Mouse (Mus musculus): ENCODE measurements around the gene Olfr1016. TPM values are rescaled to one million over a fixed set of nuclear protein-coding genes. Genes with fewer than 3 reads are reported as not detected.

Olfr1016 gene
- polyA plus RNA-seq (2014; fragmentation: Nextera tagmentation; extraction: Ambion mirVana), result not detected in 2 replicates

DNA sequence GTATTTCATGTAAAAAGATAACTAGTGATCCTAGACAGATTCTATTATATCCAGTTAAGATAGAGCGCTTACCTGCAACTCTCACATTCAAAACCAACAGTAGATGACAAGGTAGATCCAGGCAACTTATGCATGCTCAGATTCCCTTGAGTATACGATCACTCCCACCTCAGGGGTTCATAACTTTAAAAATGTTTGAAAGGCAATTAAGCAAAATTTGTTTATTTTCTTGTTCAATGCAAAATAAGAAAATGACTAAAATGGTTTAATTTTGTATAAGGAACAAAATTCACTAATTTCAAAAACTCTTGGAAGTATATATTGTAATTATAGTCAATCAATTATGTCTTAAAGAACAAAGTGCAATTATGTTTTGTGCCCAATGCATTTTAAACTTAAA is at the start of gene Olfr1016:
Olfr1016 (minus strand) TSS at position 101 of the 400 bp plus-strand sequence.
- 76% methylated on average over 2 of the region's 2 CpGs for WGBS (ENCODE audit: insufficient replicate concordance)
- Histone ChIP-seq H3K4me1 (ENCODE audit: control insufficient read depth, insufficient read depth, low read length) (no peaks in the 10 kb centered on the region), H3K9me3 (replicated peaks; ENCODE audit: control insufficient read depth, low read length) (no peaks in the 10 kb centered on the region), H3K27me3 (ENCODE audit: control insufficient read depth, insufficient read depth, low read length) (no peaks in the 10 kb centered on the region), H3K36me3 (ENCODE audit: control insufficient read depth, insufficient read depth, low read length) (no peaks in the 10 kb centered on the region), H3K4me2 (no peak within 1 kb of the TSS), H3K27ac (ENCODE audit: low read depth, low read length) (no peak within 1 kb of the TSS), H3K9ac (ENCODE audit: low read depth, low read length) (no peak within 1 kb of the TSS), H3K4me3 (ENCODE audit: low read depth, low read length) (no peak within 1 kb of the TSS)
- no peak for ATAC-seq (replicated peaks; ENCODE audit: insufficient number of reproducible peaks, low FRiP score, low TSS enrichment)

DNA sequence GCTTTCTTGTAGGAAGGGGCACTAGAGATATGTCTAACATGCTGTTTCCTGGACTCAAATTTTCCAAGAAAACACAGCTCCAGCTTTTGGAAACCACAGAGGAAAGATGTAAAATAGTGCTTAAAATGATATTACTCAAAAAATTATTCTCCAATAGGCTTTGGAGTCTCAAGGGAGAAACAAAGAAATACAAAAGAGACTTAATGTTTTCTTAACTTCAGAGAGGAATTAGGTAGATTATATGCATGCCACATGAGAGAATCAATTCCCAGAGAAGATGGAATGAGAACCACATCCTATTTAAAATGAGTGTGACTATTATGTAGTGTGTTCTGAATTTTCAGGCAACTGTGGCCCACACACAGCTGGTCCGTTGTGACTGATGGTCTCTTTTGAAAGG is 44.4 kb upstream of the Olfr1016 start, which contains the start of gene Olfr1020:
Olfr1020 (plus strand) TSS at position 301 of the 400 bp plus-strand sequence.
- 68% methylated on average over 1 of the region's 1 CpGs for WGBS (ENCODE audit: insufficient replicate concordance)
- no peak within 1 kb of the TSS for H3K4me3 ChIP-seq (ENCODE audit: low read depth, low read length)
- no peak within 1 kb of the TSS for H3K4me2 ChIP-seq
- H3K9me3 ChIP-seq (replicated peaks; ENCODE audit: control insufficient read depth, low read length), result no peaks in the 10 kb centered on the region
- no peak for ATAC-seq (replicated peaks; ENCODE audit: insufficient number of reproducible peaks, low FRiP score, low TSS enrichment)
- no peak within 1 kb of the TSS for H3K9ac ChIP-seq (ENCODE audit: low read depth, low read length)
- H3K4me1 ChIP-seq (ENCODE audit: control insufficient read depth, insufficient read depth, low read length), result no peaks in the 10 kb centered on the region
- no peaks in the 10 kb centered on the region for H3K36me3 ChIP-seq (ENCODE audit: control insufficient read depth, insufficient read depth, low read length)
- no peaks in the 10 kb centered on the region for H3K27me3 ChIP-seq (ENCODE audit: control insufficient read depth, insufficient read depth, low read length)
- no peak within 1 kb of the TSS for H3K27ac ChIP-seq (ENCODE audit: low read depth, low read length)

DNA sequence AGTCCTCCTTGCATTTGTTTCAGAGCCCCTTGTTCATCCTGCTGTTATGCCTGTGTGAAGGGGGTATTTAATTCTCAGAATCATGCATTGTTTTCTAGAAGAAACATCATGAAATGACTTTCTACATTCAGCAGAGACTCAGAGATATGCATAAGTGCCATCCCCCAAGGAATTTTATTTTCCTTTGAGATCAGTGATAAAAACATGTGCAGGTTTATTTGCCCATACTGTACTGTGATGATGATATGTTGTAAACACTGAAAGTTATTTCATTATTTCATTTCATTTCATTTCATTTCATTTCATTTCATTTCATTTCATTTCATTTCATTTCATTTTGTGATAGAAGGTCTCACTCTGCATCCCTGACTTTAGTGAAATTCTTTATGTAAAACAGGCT is 43.0 kb upstream of the Olfr1016 start, which contains the start of gene Olfr1019:
Olfr1019 (minus strand) TSS at position 101 of the 400 bp plus-strand sequence.
- Histone ChIP-seq H3K9me3 (replicated peaks; ENCODE audit: control insufficient read depth, low read length) (no peaks in the 10 kb centered on the region), H3K4me2 (no peak within 1 kb of the TSS), H3K27ac (ENCODE audit: low read depth, low read length) (no peak within 1 kb of the TSS), H3K4me1 (ENCODE audit: control insufficient read depth, insufficient read depth, low read length) (no peaks in the 10 kb centered on the region), H3K27me3 (ENCODE audit: control insufficient read depth, insufficient read depth, low read length) (no peaks in the 10 kb centered on the region), H3K9ac (ENCODE audit: low read depth, low read length) (no peak within 1 kb of the TSS), H3K4me3 (ENCODE audit: low read depth, low read length) (no peak within 1 kb of the TSS), H3K36me3 (ENCODE audit: control insufficient read depth, insufficient read depth, low read length) (no peaks in the 10 kb centered on the region)
- ATAC-seq (replicated peaks; ENCODE audit: insufficient number of reproducible peaks, low FRiP score, low TSS enrichment), result no peak

DNA sequence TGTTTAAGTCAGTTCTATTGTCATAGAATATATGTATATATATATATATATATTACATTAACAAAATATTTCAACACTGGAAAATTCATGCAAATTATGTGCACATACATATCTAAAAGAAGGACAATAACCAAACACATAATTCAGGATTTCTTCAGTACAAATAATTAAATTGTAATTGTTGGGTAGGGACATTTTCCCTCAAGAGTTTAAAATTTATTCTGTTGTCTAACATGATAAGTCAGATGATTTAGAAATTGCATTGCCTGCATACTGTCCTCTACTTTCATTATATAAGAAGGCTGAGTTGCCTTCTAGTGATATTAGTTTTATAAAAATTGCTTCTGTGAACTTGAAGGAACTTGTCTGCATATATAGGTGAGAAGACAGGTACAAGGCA is 15.8 kb upstream of the Olfr1016 start, which contains the start of gene Olfr1018:
Olfr1018 (plus strand) TSS at position 301 of the 400 bp plus-strand sequence.
- Histone ChIP-seq H3K4me1 (ENCODE audit: control insufficient read depth, insufficient read depth, low read length) (no peaks in the 10 kb centered on the region), H3K4me2 (no peak within 1 kb of the TSS), H3K27ac (ENCODE audit: low read depth, low read length) (no peak within 1 kb of the TSS), H3K36me3 (ENCODE audit: control insufficient read depth, insufficient read depth, low read length) (no peaks in the 10 kb centered on the region), H3K4me3 (ENCODE audit: low read depth, low read length) (no peak within 1 kb of the TSS), H3K27me3 (ENCODE audit: control insufficient read depth, insufficient read depth, low read length) (no peaks in the 10 kb centered on the region), H3K9ac (ENCODE audit: low read depth, low read length) (no peak within 1 kb of the TSS), H3K9me3 (replicated peaks; ENCODE audit: control insufficient read depth, low read length) (no peaks in the 10 kb centered on the region)
- no peak for ATAC-seq (replicated peaks; ENCODE audit: insufficient number of reproducible peaks, low FRiP score, low TSS enrichment)

DNA sequence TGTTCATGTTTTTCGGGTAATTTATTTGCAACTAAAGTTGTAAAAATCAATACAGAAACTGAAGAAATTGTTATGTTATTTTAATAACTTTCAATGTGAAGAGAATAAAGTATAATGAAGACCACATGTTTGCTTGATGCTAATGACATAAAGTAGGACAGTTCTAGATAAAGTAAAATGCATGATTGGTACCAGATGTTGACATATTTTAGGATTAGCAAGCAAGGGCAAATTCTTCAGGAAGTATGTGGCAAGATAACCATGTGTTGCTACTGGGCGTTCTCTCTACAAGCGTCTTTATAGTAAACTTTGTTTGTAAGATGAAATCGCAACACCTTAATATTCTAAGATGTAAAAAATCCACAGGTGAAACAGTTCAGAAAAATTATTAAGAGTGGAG is 2.2 kb upstream of the Olfr1016 start:
- no peaks in the 10 kb centered on the region for H3K9me3 ChIP-seq (replicated peaks; ENCODE audit: control insufficient read depth, low read length)
- H3K27ac ChIP-seq (ENCODE audit: low read depth, low read length), result no peak overlapping the region
- 68% methylated on average over 4 of the region's 4 CpGs for WGBS (ENCODE audit: insufficient replicate concordance)
- H3K27me3 ChIP-seq (ENCODE audit: control insufficient read depth, insufficient read depth, low read length), result no peaks in the 10 kb centered on the region
- ATAC-seq (replicated peaks; ENCODE audit: insufficient number of reproducible peaks, low FRiP score, low TSS enrichment), result no peak
- no peak overlapping the region for H3K9ac ChIP-seq (ENCODE audit: low read depth, low read length)
- no peak overlapping the region for H3K4me3 ChIP-seq (ENCODE audit: low read depth, low read length)
- no peaks in the 10 kb centered on the region for H3K36me3 ChIP-seq (ENCODE audit: control insufficient read depth, insufficient read depth, low read length)
- no peaks in the 10 kb centered on the region for H3K4me1 ChIP-seq (ENCODE audit: control insufficient read depth, insufficient read depth, low read length)
- H3K4me2 ChIP-seq, result no peak overlapping the region

DNA sequence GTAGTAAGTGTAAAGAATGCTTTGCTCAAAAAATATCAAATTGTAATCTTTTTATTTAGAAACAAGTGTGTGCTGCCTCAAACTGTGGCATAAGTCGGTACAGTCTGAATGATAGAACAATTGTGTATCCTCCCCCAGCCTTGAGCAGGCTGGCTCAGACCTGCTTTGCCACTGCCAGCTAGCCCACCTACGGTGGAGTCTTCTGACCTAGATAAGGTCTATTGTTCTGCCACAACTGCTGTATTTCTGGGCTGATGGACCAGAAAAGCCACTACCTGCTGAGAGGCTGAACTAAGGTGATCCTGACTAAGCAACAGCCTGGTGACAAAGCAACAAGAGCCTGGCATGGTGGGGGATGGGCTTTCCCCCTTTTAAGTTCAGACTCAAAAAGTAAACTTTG is 10.0 kb downstream of the Olfr1016 start:
- Histone ChIP-seq H3K4me1 (ENCODE audit: control insufficient read depth, insufficient read depth, low read length) (no peaks in the 10 kb centered on the region), H3K27me3 (ENCODE audit: control insufficient read depth, insufficient read depth, low read length) (no peaks in the 10 kb centered on the region), H3K9ac (ENCODE audit: low read depth, low read length) (no peak overlapping the region), H3K4me2 (no peak overlapping the region), H3K36me3 (ENCODE audit: control insufficient read depth, insufficient read depth, low read length) (no peaks in the 10 kb centered on the region), H3K27ac (ENCODE audit: low read depth, low read length) (no peak overlapping the region), H3K4me3 (ENCODE audit: low read depth, low read length) (no peak overlapping the region), H3K9me3 (replicated peaks; ENCODE audit: control insufficient read depth, low read length) (no peaks in the 10 kb centered on the region)
- no peak for ATAC-seq (replicated peaks; ENCODE audit: insufficient number of reproducible peaks, low FRiP score, low TSS enrichment)
- 57% methylated on average over 2 of the region's 2 CpGs for WGBS (ENCODE audit: insufficient replicate concordance)

DNA sequence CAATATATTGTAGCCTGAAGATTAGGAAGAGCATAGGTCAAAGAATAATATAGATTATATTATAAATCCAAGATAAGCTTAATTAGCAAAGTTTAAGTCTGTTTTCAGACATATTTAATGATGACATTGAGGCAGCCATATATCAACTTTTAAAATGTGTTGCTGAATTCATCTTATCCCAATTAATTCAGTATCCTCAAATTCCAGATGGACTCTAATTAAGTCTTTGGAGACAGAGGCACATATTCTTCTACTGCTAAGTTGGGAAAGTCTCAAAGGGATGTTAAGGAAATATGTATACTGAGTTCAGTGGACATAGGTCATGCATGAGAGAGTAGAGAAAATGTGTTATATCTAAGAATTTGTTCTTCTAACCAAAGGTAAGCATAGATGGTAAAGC is 20.6 kb downstream of the Olfr1016 start, which contains the start of gene Olfr1015:
Olfr1015 (plus strand) TSS at position 301 of the 400 bp plus-strand sequence.
- ATAC-seq (replicated peaks; ENCODE audit: insufficient number of reproducible peaks, low FRiP score, low TSS enrichment), result no peak
- H3K9me3 ChIP-seq (replicated peaks; ENCODE audit: control insufficient read depth, low read length), result no peaks in the 10 kb centered on the region

DNA sequence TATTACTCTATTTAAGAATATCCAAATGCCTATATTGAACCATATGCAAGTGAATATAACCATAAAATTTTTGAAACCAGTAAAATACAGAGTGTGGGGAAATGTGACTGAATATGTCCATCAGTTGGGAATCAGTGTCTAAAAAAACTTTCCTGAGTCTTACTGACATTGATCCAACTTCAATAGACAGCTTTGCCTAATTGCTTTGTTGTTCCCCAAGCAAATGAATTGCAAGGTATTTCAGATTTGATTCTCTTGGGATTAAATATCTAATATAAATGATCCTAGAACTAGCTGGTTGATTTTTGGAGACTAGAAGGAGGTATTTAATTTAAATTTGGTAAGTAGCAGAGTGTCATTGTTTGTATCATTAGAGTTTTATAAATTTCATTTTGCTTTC is 29.9 kb downstream of the Olfr1016 start, which contains the start of gene Olfr1014:
Olfr1014 (plus strand) TSS at position 301 of the 400 bp plus-strand sequence.
- H3K9ac ChIP-seq (ENCODE audit: low read depth, low read length), result no peak within 1 kb of the TSS
- no peaks in the 10 kb centered on the region for H3K4me1 ChIP-seq (ENCODE audit: control insufficient read depth, insufficient read depth, low read length)
- no peak within 1 kb of the TSS for H3K4me2 ChIP-seq
- no peak for ATAC-seq (replicated peaks; ENCODE audit: insufficient number of reproducible peaks, low FRiP score, low TSS enrichment)
- no peaks in the 10 kb centered on the region for H3K27me3 ChIP-seq (ENCODE audit: control insufficient read depth, insufficient read depth, low read length)
- no peaks in the 10 kb centered on the region for H3K36me3 ChIP-seq (ENCODE audit: control insufficient read depth, insufficient read depth, low read length)
- no peaks in the 10 kb centered on the region for H3K9me3 ChIP-seq (replicated peaks; ENCODE audit: control insufficient read depth, low read length)
- no peak within 1 kb of the TSS for H3K27ac ChIP-seq (ENCODE audit: low read depth, low read length)
- no peak within 1 kb of the TSS for H3K4me3 ChIP-seq (ENCODE audit: low read depth, low read length)

More for the DNA sequence above, 20.6 kb downstream of the Olfr1016 start, which contains the start of gene Olfr1015:
- Histone ChIP-seq H3K27ac (ENCODE audit: low read depth, low read length) (no peak within 1 kb of the TSS), H3K27me3 (ENCODE audit: control insufficient read depth, insufficient read depth, low read length) (no peaks in the 10 kb centered on the region), H3K9ac (ENCODE audit: low read depth, low read length) (no peak within 1 kb of the TSS), H3K4me1 (ENCODE audit: control insufficient read depth, insufficient read depth, low read length) (no peaks in the 10 kb centered on the region), H3K36me3 (ENCODE audit: control insufficient read depth, insufficient read depth, low read length) (no peaks in the 10 kb centered on the region), H3K4me3 (ENCODE audit: low read depth, low read length) (no peak within 1 kb of the TSS), H3K4me2 (no peak within 1 kb of the TSS)

DNA sequence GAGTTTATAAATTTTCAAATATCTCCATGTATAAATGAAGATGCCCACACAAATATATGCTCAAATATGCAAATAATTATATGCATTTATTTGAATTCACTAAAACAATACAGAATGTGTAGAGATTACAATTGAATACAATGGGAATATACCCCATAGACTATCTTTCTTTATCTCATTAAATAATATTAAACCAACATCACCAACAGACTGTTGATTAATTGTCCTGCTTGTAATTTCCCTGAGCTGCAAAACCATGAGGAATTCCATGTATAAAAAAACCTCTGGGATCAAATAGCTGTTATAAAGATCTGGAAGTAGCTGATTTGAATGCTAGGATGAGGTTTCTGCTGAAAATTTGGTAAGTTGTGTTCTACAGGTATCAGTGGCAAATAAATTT is 35.5 kb downstream of the Olfr1016 start, which contains the start of gene Olfr1013:
Olfr1013 (plus strand) TSS at position 301 of the 400 bp plus-strand sequence.
- Histone ChIP-seq H3K36me3 (ENCODE audit: control insufficient read depth, insufficient read depth, low read length) (no peaks in the 10 kb centered on the region), H3K4me1 (ENCODE audit: control insufficient read depth, insufficient read depth, low read length) (no peaks in the 10 kb centered on the region), H3K27ac (ENCODE audit: low read depth, low read length) (no peak within 1 kb of the TSS), H3K27me3 (ENCODE audit: control insufficient read depth, insufficient read depth, low read length) (no peaks in the 10 kb centered on the region), H3K9ac (ENCODE audit: low read depth, low read length) (no peak within 1 kb of the TSS), H3K9me3 (replicated peaks; ENCODE audit: control insufficient read depth, low read length) (no peaks in the 10 kb centered on the region), H3K4me2 (no peak within 1 kb of the TSS), H3K4me3 (ENCODE audit: low read depth, low read length) (no peak within 1 kb of the TSS)
- no peak for ATAC-seq (replicated peaks; ENCODE audit: insufficient number of reproducible peaks, low FRiP score, low TSS enrichment)
